Mouse (Mus musculus): Measurements from ENCODE around the gene Igf2r. TPM values are rescaled to one million over a fixed set of nuclear protein-coding genes. Genes with fewer than 3 reads are reported as not detected.

The Igf2r gene
- polyA plus RNA-seq, 1 experiment from 2014 or later = 43.1 TPM

Other genes with a start within 250 kb of the Igf2r start
- gene Slc22a2, start 185.5 kb downstream of the Igf2r start, polyA plus RNA-seq (2016; fragmentation: Nextera tagmentation; extraction: Ambion mirVana) = not detected in 2 replicates
- gene Slc22a1, start 93.8 kb downstream of the Igf2r start, polyA plus RNA-seq (2016; fragmentation: Nextera tagmentation; extraction: Ambion mirVana) = not detected in 2 replicates
- 0.91 and 2.0 TPM in 2 replicates for gene Mas1, start 98.5 kb upstream of the Igf2r start, polyA plus RNA-seq (2016; fragmentation: Nextera tagmentation; extraction: Ambion mirVana)
- 0.18 TPM in 1 of 2 replicates, not detected in the other for gene Mrgprh, start 106.4 kb upstream of the Igf2r start, polyA plus RNA-seq (2016; fragmentation: Nextera tagmentation; extraction: Ambion mirVana)
- 2.9 and 3.6 TPM in 2 replicates for gene Pnldc1, start 140.6 kb upstream of the Igf2r start, polyA plus RNA-seq (2016; fragmentation: Nextera tagmentation; extraction: Ambion mirVana)
- gene Tcp1, start 146.0 kb upstream of the Igf2r start, polyA plus RNA-seq (2016; fragmentation: Nextera tagmentation; extraction: Ambion mirVana) = 497 and 531 TPM in 2 replicates
- gene Mrpl18, start 146.7 kb upstream of the Igf2r start, polyA plus RNA-seq (2016; fragmentation: Nextera tagmentation; extraction: Ambion mirVana) = 172 and 174 TPM in 2 replicates
- gene Acat3, start 170.9 kb upstream of the Igf2r start, polyA plus RNA-seq (2016; fragmentation: Nextera tagmentation; extraction: Ambion mirVana) = 0.53 and 1.6 TPM in 2 replicates
- 285 and 287 TPM in 2 replicates for gene Acat2, start 191.1 kb upstream of the Igf2r start, polyA plus RNA-seq (2016; fragmentation: Nextera tagmentation; extraction: Ambion mirVana)
- 131 and 152 TPM in 2 replicates for gene Wtap, start 224.5 kb upstream of the Igf2r start, polyA plus RNA-seq (2016; fragmentation: Nextera tagmentation; extraction: Ambion mirVana)
- gene Sod2, start 237.2 kb upstream of the Igf2r start, polyA plus RNA-seq (2016; fragmentation: Nextera tagmentation; extraction: Ambion mirVana) = 94.3 and 95.6 TPM in 2 replicates